Mouse (Mus musculus) forebrain, embryonic 16.5 days (tissue): ENCODE data around the gene Il11. TPM values are rescaled to one million over a fixed set of nuclear protein-coding genes. Genes with fewer than 3 reads are reported as not detected.
A peak's percentile ranks its signal among the peaks of the same experiment; 100 is the strongest.
"Not testable (repeated sequence)": the region's sequence is repeated elsewhere in the genome, so short reads cannot be mapped to it uniquely, and the experiment has no call there.

ENCODE experiments used
- ATAC-seq: fragments of 200-750 bp; cut with Nextera tagmentation; 2 replicates; pipeline ENCODE4 v1.8.0; 2017; ENCODE audit warnings: mild to moderate bottlenecking, moderate library complexity
- H3K27ac ChIP-seq: fragments of 300-500 bp; sonication (generic); 2 replicates; pipeline ENCODE4 v1.5.1; 2014; ENCODE audit warnings: low read length, control low read depth
- H3K27me3 ChIP-seq: fragments of 300-500 bp; sonication (generic); replicated peaks from 2 replicates; pipeline ENCODE4 v1.6.1; 2014; ENCODE audit warnings: low read length; ENCODE audit not compliant: control insufficient read depth, insufficient read depth
- H3K36me3 ChIP-seq: fragments of 300-500 bp; sonication (generic); 2 replicates; pipeline ENCODE4 v1.6.1; 2014; ENCODE audit not compliant: control insufficient read depth, insufficient read depth
- H3K4me1 ChIP-seq: fragments of 300-500 bp; sonication (generic); replicated peaks from 2 replicates; pipeline ENCODE4 v1.6.1; 2014; ENCODE audit warnings: low read length; ENCODE audit not compliant: control insufficient read depth, insufficient read depth
- H3K4me2 ChIP-seq: fragments of 300-500 bp; sonication (generic); 2 replicates; pipeline ENCODE4 v1.6.1; 2014; ENCODE audit warnings: mild to moderate bottlenecking, low read length, control low read depth
- H3K4me3 ChIP-seq: fragments of 300-500 bp; sonication (generic); replicated peaks from 2 replicates; pipeline ENCODE4 v1.5.1; 2014; ENCODE audit warnings: mild to moderate bottlenecking, low read length, control low read depth
- H3K9ac ChIP-seq: fragments of 300-500 bp; sonication (generic); replicated peaks from 2 replicates; pipeline ENCODE4 v1.6.1; 2014; ENCODE audit warnings: low read depth, low read length, control low read depth
- H3K9me3 ChIP-seq: fragments of 300-500 bp; sonication (generic); 2 replicates; pipeline ENCODE4 v1.6.1; 2016; ENCODE audit warnings: low read length; ENCODE audit not compliant: control insufficient read depth
- WGBS: fragments of 180-500 bp; shearing (Covaris S2); extraction: QIAGEN DNeasy Blood & Tissue Kit; methylation state at CpG from one replicate; pipeline ENCODE4 v1.1.7; 2014; 5-methylcytosine and 5-hydroxymethylcytosine counted together
- polyA plus RNA-seq: library from polyadenylated mRNA; unstranded; fragments of >200 nt; fragmentation: Nextera tagmentation; extraction: Ambion mirVana; gene quantifications from 2 replicates; pipeline ENCODE4 v1.2.1, GENCODE M21; 2015

The Il11 gene
- polyA plus RNA-seq, 1 experiment from 2014 or later = 1.1 TPM

- Histone ChIP-seq H3K4me3 (peak overlapping the region; percentile 75), H3K9me3 (no peaks in the 10 kb centered on the region), H3K9ac (peak overlapping the region; percentile 84), H3K36me3 (peaks cover 10% of the 10 kb centered on the region; the same call in 1 of the 2 replicates), H3K4me1 (peaks cover 28% of the 10 kb centered on the region), H3K27ac (peak overlapping the region; percentile 94), H3K4me2 (peak overlapping the region; percentile 90), H3K27me3 (no peaks in the 10 kb centered on the region)
- under 1% methylated on average over 28 of the region's 36 CpGs for WGBS
- ATAC-seq = no peak
These were observed 29.2 kb upstream of the Il11 start for GRCm38 (mm10) chr7:4811842-4812302.

DNA sequence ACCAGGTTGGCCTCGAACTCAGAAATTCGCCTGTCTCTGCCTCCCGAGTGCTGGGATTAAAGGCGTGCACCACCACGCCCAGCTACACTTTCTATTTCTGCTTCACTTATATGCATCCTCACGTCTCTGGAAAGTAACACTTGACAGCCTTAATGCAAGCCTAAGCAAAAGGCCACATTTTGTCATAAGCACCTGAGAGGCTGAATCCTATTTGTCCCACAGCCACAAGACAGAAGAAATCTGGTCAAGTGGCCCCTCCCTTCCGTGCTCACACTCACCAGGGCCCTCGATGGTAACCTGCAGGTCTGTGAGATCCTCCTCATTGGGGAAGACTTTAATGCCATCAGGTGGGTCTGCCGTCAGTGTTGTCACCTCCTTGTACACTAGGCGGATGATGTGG is 28.5 kb upstream of the Il11 start:
- not testable (repeated sequence) for H3K27me3 ChIP-seq, ATAC-seq, H3K27ac ChIP-seq, H3K9me3 ChIP-seq, H3K36me3 ChIP-seq
- H3K4me3 ChIP-seq = peak overlapping the region; percentile 75
- WGBS = 36% methylated on average over 10 of the region's 10 CpGs
- peak overlapping the region; percentile 90 for H3K4me2 ChIP-seq
- peak overlapping the region; percentile 84 for H3K9ac ChIP-seq
- H3K4me1 ChIP-seq = peaks cover 28% of the 10 kb centered on the region

- no peaks in the 10 kb centered on the region for H3K27me3 ChIP-seq
- no peak overlapping the region for H3K4me3 ChIP-seq
- no peak overlapping the region for H3K27ac ChIP-seq
- peaks cover 20% of the 10 kb centered on the region for H3K4me1 ChIP-seq
- peak; percentile 42; the same call in 1 of the 2 replicates for ATAC-seq
- H3K4me2 ChIP-seq = no peak overlapping the region
- peaks cover 13% of the 10 kb centered on the region for H3K36me3 ChIP-seq
- H3K9me3 ChIP-seq = no peaks in the 10 kb centered on the region
- 89% methylated on average over 7 of the region's 7 CpGs for WGBS
- H3K9ac ChIP-seq = no peak overlapping the region
These were observed 24.1 kb upstream of the Il11 start for GRCm38 (mm10) chr7:4806716-4807115.

DNA sequence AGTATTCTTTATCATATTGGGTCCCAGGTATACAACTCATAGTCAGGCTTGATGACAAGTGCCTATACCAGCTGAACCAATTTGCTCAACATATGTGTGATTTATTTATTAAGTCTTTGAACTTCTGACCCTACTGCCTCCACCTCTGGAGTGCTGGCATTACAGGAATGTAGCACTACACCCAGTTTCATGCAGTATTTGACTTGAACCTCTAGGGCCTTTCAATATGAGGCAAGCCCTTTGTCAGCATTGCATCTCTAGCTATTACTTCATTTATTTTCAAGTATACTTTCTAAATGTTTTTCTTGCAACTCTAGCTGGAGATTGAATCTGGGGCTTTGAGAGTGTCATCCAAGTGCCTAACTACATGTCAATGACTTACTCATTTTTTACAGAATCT is 19.6 kb upstream of the Il11 start:
- no peak overlapping the region for H3K27ac ChIP-seq
- no peak overlapping the region for H3K4me2 ChIP-seq
- no peaks in the 10 kb centered on the region for H3K27me3 ChIP-seq
- no peak for ATAC-seq
- H3K4me1 ChIP-seq = no peaks in the 10 kb centered on the region
- peaks cover 9% of the 10 kb centered on the region for H3K36me3 ChIP-seq
- no peaks in the 10 kb centered on the region for H3K9me3 ChIP-seq
- H3K4me3 ChIP-seq = no peak overlapping the region
- no peak overlapping the region for H3K9ac ChIP-seq

- Histone ChIP-seq H3K9ac (no peak overlapping the region), H3K4me2 (no peak overlapping the region), H3K36me3 (peaks cover 17% of the 10 kb centered on the region), H3K4me1 (peaks cover 17% of the 10 kb centered on the region), H3K27me3 (no peaks in the 10 kb centered on the region), H3K9me3 (no peaks in the 10 kb centered on the region), H3K27ac (no peak overlapping the region), H3K4me3 (no peak overlapping the region)
- WGBS = 70% methylated on average over 7 of the region's 7 CpGs
- ATAC-seq = no peak
These were observed 13.2 kb upstream of the Il11 start for GRCm38 (mm10) chr7:4795767-4796433.

GRCm38 (mm10) chr7:4794631-4795168 is 12.0 kb upstream of the Il11 start:
- WGBS = 84% methylated on average over 3 of the region's 3 CpGs
- Histone ChIP-seq H3K36me3 (peaks cover 17% of the 10 kb centered on the region), H3K4me1 (peaks cover 18% of the 10 kb centered on the region), H3K27me3 (peaks cover 4% of the 10 kb centered on the region), H3K9me3 (no peaks in the 10 kb centered on the region), H3K9ac (no peak overlapping the region), H3K27ac (no peak overlapping the region), H3K4me2 (no peak overlapping the region), H3K4me3 (no peak overlapping the region)
- no peak for ATAC-seq

GRCm38 (mm10) chr7:4793674-4794073 is 11.0 kb upstream of the Il11 start:
- H3K27me3 ChIP-seq = peaks cover 6% of the 10 kb centered on the region
- no peak for ATAC-seq
- 41% methylated on average over 4 of the region's 4 CpGs for WGBS
- peak overlapping the region; percentile 87 for H3K4me2 ChIP-seq
- H3K4me1 ChIP-seq = peaks cover 23% of the 10 kb centered on the region
- no peaks in the 10 kb centered on the region for H3K9me3 ChIP-seq
- peak overlapping the region; percentile 79 for H3K4me3 ChIP-seq
- H3K36me3 ChIP-seq = peaks cover 17% of the 10 kb centered on the region
- peak overlapping the region; percentile 88 for H3K9ac ChIP-seq
- H3K27ac ChIP-seq = no peak overlapping the region

- 1% methylated on average over 28 of the region's 31 CpGs for WGBS
- H3K27ac ChIP-seq = peak overlapping the region; percentile 82
These were observed 10.6 kb upstream of the Il11 start for GRCm38 (mm10) chr7:4793248-4793647.

GRCm38 (mm10) chr7:4792278-4793212 is 9.9 kb upstream of the Il11 start, which contains the start of gene Rpl28:
TSS of gene Rpl28 (plus strand) at chr7:4792874.
- Histone ChIP-seq H3K27ac (peak within 1 kb of the TSS; percentile 82), H3K9me3 (no peaks in the 10 kb centered on the region), H3K4me1 (peaks cover 28% of the 10 kb centered on the region), H3K9ac (peak within 1 kb of the TSS; percentile 88), H3K36me3 (peaks cover 17% of the 10 kb centered on the region), H3K27me3 (peaks cover 9% of the 10 kb centered on the region), H3K4me3 (peak within 1 kb of the TSS; percentile 79), H3K4me2 (peak within 1 kb of the TSS; percentile 87)
- 1% methylated on average over 54 of the region's 54 CpGs for WGBS
- peak; percentile 93 for ATAC-seq

More at GRCm38 (mm10) chr7:4793248-4793647, 10.6 kb upstream of the Il11 start:
- Histone ChIP-seq H3K4me1 (peaks cover 28% of the 10 kb centered on the region), H3K4me2 (peak overlapping the region; percentile 87), H3K36me3 (peaks cover 17% of the 10 kb centered on the region), H3K4me3 (peak overlapping the region; percentile 79), H3K9ac (peak overlapping the region; percentile 88)
- ATAC-seq, H3K27me3 ChIP-seq, H3K9me3 ChIP-seq: not testable (repeated sequence)
